Mouse (Mus musculus) stomach, postnatal 0 days (tissue): ENCODE measurements around the gene Abcc4. TPM values are rescaled to one million over a fixed set of nuclear protein-coding genes. Genes with fewer than 3 reads are reported as not detected.
A peak's percentile ranks its signal among the peaks of the same experiment; 100 is the strongest.

ENCODE experiments used
- ATAC-seq: fragments of 200-750 bp; cut with Nextera tagmentation; 2 replicates; pipeline ENCODE4 v1.8.0; 2017; ENCODE audit not compliant: low FRiP score, low TSS enrichment
- DNase-seq: peaks from one replicate; pipeline ENCODE4 v3.0.0-alpha.2; 2016; ENCODE audit warnings: low spot score
- H3K27ac ChIP-seq: fragments of 300-500 bp; sonication (generic); replicated peaks from 2 replicates; pipeline ENCODE4 v1.5.1; 2014; ENCODE audit warnings: mild to moderate bottlenecking, control low read depth
- H3K27me3 ChIP-seq: fragments of 300-500 bp; sonication (generic); 2 replicates; pipeline ENCODE4 v1.6.1; 2014; ENCODE audit warnings: low read length; ENCODE audit not compliant: control insufficient read depth, insufficient read depth
- H3K36me3 ChIP-seq: fragments of 300-500 bp; sonication (generic); 2 replicates; pipeline ENCODE4 v1.6.1; 2014; ENCODE audit warnings: low read length, mixed read lengths; ENCODE audit not compliant: control insufficient read depth, insufficient read depth
- H3K4me1 ChIP-seq: fragments of 300-500 bp; sonication (generic); replicated peaks from 2 replicates; pipeline ENCODE4 v1.6.1; 2014; ENCODE audit warnings: antibody characterized with exemption; ENCODE audit not compliant: control insufficient read depth, insufficient read depth
- H3K4me2 ChIP-seq: fragments of 300-500 bp; sonication (generic); replicated peaks from 2 replicates; pipeline ENCODE4 v1.6.1; 2014; ENCODE audit warnings: low read depth, mild to moderate bottlenecking, control low read depth, moderate library complexity
- H3K4me3 ChIP-seq: fragments of 300-500 bp; sonication (generic); 2 replicates; pipeline ENCODE4 v1.5.1; 2014; ENCODE audit warnings: low read depth, low read length, control low read depth
- H3K9ac ChIP-seq: fragments of 300-500 bp; sonication (generic); 2 replicates; pipeline ENCODE4 v1.6.1; 2014; ENCODE audit warnings: mild to moderate bottlenecking, low read length, control low read depth, mixed read lengths
- H3K9me3 ChIP-seq: fragments of 300-500 bp; sonication (generic); 2 replicates; pipeline ENCODE4 v1.6.1; 2016; ENCODE audit warnings: low read length; ENCODE audit not compliant: control insufficient read depth
- CTCF ChIP-seq: IDR thresholded peaks from 2 replicates; pipeline ENCODE4 v1.5.1; 2016; ENCODE audit warnings: antibody characterized with exemption, low read depth, mild to moderate bottlenecking, moderate library complexity
- EP300 ChIP-seq: optimal IDR thresholded peaks from 2 replicates; pipeline ENCODE3; 2016; ENCODE audit warnings: antibody characterized with exemption
- WGBS: fragments of 180-500 bp; shearing (Covaris S2); extraction: QIAGEN DNeasy Blood & Tissue Kit; methylation state at CpG from one replicate; pipeline ENCODE4 v1.1.7; 2014; 5-methylcytosine and 5-hydroxymethylcytosine counted together
- polyA plus RNA-seq: library from polyadenylated mRNA; unstranded; fragments of >200 nt; fragmentation: Nextera tagmentation; extraction: Ambion mirVana; gene quantifications from 2 replicates; pipeline ENCODE4 v1.2.1, GENCODE M21; 2015

Abcc4 gene
- polyA plus RNA-seq, 1 experiment from 2014 or later = 1.9 TPM

DNA sequence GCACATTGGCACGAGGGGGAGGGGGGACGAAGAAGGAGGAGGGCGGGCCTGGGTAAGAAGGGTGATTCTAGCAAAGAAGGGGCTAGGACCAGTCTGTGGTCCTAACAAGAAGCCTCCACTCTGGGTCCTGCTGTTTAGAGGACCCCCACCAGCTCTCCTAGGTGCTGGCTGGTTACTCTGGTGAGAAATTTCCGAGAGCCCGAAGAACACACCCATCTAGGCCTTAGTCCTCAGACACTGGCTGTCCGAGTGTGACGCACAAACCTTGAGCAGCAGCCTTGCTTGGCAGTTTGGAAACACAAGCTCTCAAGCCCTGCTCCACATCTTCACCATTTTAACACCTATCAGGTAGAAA lies 230.9 kb downstream of the Abcc4 start:
- no peaks in the 10 kb centered on the region for H3K36me3 ChIP-seq
- no peak overlapping the region for H3K4me3 ChIP-seq
- DNase-seq (peak; percentile 55), ATAC-seq (peak; percentile 52)
- 43% methylated on average over 7 of the region's 7 CpGs for WGBS
- H3K4me1 ChIP-seq = no peaks in the 10 kb centered on the region
- no peak overlapping the region for H3K9ac ChIP-seq
- H3K9me3 ChIP-seq = no peaks in the 10 kb centered on the region
- peak overlapping the region; percentile 27 for H3K4me2 ChIP-seq
- H3K27me3 ChIP-seq = no peaks in the 10 kb centered on the region
- TF ChIP-seq CTCF (no peak), EP300 (no peak)
- peak overlapping the region; percentile 81 for H3K27ac ChIP-seq

DNA sequence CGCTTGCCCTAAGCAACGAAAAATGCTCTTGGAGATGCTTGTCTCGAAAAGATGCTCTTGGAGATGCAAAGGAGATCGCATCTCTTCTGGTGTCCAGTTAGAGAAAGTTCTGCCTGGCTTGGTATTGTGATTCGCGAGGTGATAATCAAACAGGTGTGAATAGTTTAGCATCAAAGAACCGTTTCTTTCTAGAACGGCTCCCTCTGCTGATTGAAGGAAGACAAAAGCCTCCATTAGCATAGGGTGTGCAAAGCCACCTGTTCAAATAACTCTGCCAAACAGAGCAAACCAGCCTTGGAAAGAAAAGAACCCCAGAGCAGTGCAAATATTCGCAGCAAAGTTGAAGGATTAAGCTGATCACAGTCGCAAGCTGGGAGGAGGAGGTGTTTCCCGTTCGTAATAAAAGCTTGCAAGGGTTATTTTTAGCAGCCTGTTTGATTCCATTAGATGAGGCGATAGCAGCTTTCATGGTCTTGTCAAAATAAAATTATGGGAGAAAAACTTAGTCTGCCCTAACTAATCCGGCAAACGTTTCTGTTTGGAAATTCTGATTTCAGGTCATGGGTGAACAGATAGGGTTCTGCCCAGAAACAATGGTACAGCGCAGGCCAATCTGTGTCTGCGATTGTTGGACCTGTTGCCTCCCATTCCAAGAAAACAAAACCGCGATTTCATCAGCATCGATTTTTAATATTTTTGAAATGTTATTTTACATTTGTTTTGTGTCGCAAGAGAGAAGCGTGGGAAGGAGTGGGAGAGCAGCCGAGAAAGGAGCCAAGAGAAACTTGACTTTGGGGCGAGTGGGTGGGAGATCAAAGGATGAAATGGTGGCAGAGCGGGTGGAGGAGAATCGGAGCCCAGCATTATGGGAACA lies 231.6 kb downstream of the Abcc4 start:
- Histone ChIP-seq H3K36me3 (no peaks in the 10 kb centered on the region), H3K4me1 (no peaks in the 10 kb centered on the region), H3K27ac (peak overlapping the region; percentile 82), H3K9me3 (no peaks in the 10 kb centered on the region), H3K9ac (no peak overlapping the region), H3K4me2 (peak overlapping the region; percentile 73), H3K4me3 (peak overlapping the region; percentile 44), H3K27me3 (no peaks in the 10 kb centered on the region)
- ATAC-seq (peak; percentile 83), DNase-seq (peak; percentile 59)
- WGBS = 13% methylated on average over 26 of the region's 26 CpGs
- peak; percentile 81 for TF ChIP-seq EP300
- TF ChIP-seq CTCF = peak; percentile 57

DNA sequence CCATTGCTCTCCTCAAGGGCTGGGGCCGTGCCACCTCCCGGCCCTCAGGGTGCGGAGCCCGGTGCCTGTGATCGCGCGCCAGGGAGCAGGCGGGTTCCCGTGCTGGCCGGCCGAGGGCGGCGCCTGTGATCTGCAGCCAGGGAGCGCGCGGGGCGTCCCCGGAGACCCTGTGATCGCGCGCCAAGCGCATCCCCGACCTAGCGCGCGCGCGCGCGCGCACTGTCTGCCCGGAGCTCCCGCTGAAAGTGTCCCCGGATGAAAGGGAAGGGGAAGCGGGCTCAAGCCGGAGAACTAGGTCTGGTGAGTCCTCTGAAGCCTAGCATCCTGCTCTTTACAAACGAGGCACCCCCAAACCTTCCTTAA lies 232.2 kb downstream of the Abcc4 start:
- H3K36me3 ChIP-seq = no peaks in the 10 kb centered on the region
- ATAC-seq = peak; percentile 80
- H3K9ac ChIP-seq = no peak overlapping the region; the same call in 1 of the 2 replicates
- peak overlapping the region; percentile 82 for H3K27ac ChIP-seq
- H3K4me3 ChIP-seq = peak overlapping the region; percentile 44
- no peaks in the 10 kb centered on the region for H3K27me3 ChIP-seq
- H3K4me1 ChIP-seq = no peaks in the 10 kb centered on the region
- WGBS = under 1% methylated on average over 37 of the region's 37 CpGs
- peak overlapping the region; percentile 73 for H3K4me2 ChIP-seq
- no peaks in the 10 kb centered on the region for H3K9me3 ChIP-seq
- TF ChIP-seq CTCF (no peak), EP300 (no peak)
- DNase-seq = peak; percentile 90

DNA sequence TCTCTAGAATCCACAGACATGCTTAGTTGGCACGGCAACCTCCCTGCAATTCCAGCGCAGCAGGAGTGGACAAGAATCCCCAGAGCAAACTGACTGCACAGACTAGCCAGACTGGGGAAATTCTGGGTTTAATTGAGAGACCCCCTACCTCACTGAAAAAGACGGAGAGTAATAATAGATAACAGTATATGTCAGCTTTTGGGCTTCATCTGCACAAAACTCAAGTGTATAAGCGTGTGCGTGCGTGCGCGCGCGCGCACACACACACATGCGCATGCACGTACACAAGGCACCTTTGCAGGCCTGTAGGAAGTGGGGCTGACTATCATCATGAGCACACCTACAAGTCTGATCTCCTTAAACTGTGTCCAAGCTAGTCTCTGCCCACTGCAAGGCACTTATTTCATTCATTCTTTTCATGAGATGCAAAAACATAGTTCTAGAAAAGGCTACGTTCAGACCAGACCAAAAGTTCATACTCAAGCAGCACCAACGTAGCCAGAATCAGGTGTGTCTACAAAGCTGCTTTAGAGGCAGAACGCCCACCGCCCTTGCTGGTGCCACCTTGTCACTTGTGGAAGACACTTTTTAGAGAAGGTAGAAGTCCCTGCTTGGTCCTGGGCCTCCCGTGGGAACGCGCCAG lies 232.7 kb downstream of the Abcc4 start:
- peak overlapping the region; percentile 82 for H3K27ac ChIP-seq
- 10% methylated on average over 20 of the region's 20 CpGs for WGBS
- H3K4me3 ChIP-seq = peak overlapping the region; percentile 44
- no peaks in the 10 kb centered on the region for H3K27me3 ChIP-seq
- H3K36me3 ChIP-seq = no peaks in the 10 kb centered on the region
- H3K4me2 ChIP-seq = peak overlapping the region; percentile 73
- ATAC-seq = peak; percentile 43; the same call in 1 of the 2 replicates
- H3K9me3 ChIP-seq = no peaks in the 10 kb centered on the region
- peak; percentile 45 for DNase-seq
- no peak overlapping the region; the same call in 1 of the 2 replicates for H3K9ac ChIP-seq
- no peaks in the 10 kb centered on the region for H3K4me1 ChIP-seq
- TF ChIP-seq CTCF = no peak
- TF ChIP-seq EP300 = no peak

DNA sequence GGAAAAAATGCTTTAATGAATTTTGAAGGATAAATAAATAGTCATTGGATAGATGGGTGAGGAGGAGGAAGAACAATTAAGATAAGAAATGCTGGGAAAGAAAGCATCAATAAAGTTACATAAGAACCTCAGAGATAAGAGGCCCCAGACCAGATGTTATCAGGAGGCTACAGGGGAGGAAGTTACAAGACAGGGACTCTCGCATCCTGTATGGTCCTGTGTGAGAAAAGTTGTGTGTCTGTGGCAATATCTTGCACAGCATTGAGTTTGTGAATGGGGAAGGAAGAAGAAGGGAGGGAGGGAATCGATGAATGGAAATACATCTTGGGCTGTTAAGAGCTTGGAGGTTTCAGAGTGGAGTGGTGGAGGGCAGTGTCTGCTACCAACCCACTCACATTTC lies 240.7 kb downstream of the Abcc4 start:
- Histone ChIP-seq H3K27ac (no peak overlapping the region), H3K9ac (no peak overlapping the region), H3K9me3 (no peaks in the 10 kb centered on the region), H3K27me3 (no peaks in the 10 kb centered on the region), H3K4me1 (no peaks in the 10 kb centered on the region), H3K36me3 (no peaks in the 10 kb centered on the region), H3K4me3 (no peak overlapping the region), H3K4me2 (no peak overlapping the region)
- TF ChIP-seq CTCF = no peak
- no peak for TF ChIP-seq EP300
- 56% methylated on average over 2 of the region's 2 CpGs for WGBS
- no peak for ATAC-seq
- no peak for DNase-seq

DNA sequence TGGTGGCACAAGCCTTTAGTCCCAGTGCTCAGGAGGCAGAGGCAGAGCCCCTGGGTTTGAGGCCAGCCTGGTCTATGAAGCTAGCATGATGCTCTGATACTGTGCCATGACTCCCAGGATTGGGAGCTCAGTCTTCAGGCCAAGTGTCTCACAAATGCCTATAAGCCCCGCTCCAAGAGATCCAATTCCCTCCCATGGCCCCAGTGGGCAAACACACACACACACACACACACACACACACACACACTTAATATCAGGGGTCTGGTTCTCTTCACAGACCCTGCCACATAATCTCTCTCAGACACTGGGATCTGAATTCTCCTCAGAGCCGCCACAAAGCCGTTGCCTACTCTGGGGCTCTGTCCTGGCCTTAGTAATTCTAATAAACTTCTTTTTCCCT lies 241.6 kb downstream of the Abcc4 start:
- H3K9ac ChIP-seq = no peak overlapping the region
- no peak for DNase-seq
- whole genome bisulfite sequencing = 85% methylated on average over 3 of the region's 3 CpGs
- H3K27ac ChIP-seq = no peak overlapping the region
- no peaks in the 10 kb centered on the region for H3K27me3 ChIP-seq
- H3K4me2 ChIP-seq = no peak overlapping the region
- H3K36me3 ChIP-seq = no peaks in the 10 kb centered on the region
- no peaks in the 10 kb centered on the region for H3K9me3 ChIP-seq
- no peaks in the 10 kb centered on the region for H3K4me1 ChIP-seq
- TF ChIP-seq EP300 (no peak), CTCF (no peak)
- no peak for ATAC-seq
- no peak overlapping the region for H3K4me3 ChIP-seq
